Mouse (Mus musculus): ENCODE results near the gene Atg9b. TPM values are rescaled to one million over a fixed set of nuclear protein-coding genes. Genes with fewer than 3 reads are reported as not detected.
A peak's percentile ranks its signal among the peaks of the same experiment; 100 is the strongest.

The Atg9b gene
- polyA plus RNA-seq (2015; fragmentation: Nextera tagmentation; extraction: Ambion mirVana): 0.25 and 0.50 TPM in 2 replicates

DNA sequence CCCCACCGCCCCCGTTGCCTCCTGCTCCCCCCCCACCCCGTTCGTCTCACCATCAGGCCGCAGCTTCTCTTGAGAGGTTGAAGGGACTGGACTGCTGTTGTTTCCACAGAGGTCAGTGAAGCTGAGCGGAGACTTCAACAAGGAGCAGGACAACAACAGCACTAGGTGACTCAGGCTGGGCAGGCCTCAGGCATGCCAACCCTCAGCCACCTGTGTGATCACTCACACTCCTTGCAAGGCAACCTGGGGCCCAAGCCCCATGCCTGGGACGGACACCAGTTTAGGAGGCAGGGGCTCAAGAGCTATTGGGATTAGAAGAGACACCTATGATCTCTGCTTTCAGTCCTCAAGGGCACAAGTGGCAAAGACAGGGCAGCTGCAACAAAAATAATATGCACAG, at the start of gene Atg9b:
Gene Atg9b, minus strand, starts transcription at position 280 of the 400 bp plus-strand sequence.
- WGBS: 79% methylated on average over 7 of the region's 7 CpGs
- no peaks in the 10 kb centered on the region for H3K9me3 ChIP-seq
- H3K9ac ChIP-seq: no peak within 1 kb of the TSS
- H3K36me3 ChIP-seq: no peaks in the 10 kb centered on the region
- H3K4me1 ChIP-seq: peaks cover 15% of the 10 kb centered on the region
- no peak within 1 kb of the TSS for H3K27ac ChIP-seq
- no peak within 1 kb of the TSS for H3K4me3 ChIP-seq
- ATAC-seq (ENCODE audit: insufficient number of reproducible peaks, insufficient read depth, low FRiP score, low TSS enrichment, low read depth): no peak
- H3K27me3 ChIP-seq: peaks cover 30% of the 10 kb centered on the region
- H3K4me2 ChIP-seq: no peak within 1 kb of the TSS

DNA sequence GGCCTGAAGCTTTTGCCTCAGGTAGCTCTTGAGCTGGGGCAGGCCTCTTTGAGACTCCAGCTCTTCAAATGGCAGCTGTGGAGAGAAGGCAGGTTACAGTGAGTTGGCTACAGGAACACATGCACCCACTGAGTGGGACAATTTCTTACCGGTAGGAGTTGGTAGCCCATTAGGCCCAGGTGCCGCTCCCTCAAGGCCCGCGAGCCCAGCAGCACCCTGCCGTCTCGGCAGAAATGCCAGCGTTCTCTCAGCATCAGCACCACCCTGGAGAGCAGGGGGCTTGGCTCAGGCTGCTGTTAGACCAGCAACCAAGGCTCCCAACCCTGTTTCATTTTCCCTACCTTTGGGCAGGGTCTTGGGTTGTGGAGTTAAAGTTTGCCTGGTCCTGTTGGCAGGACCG, 49.2 kb upstream of the Atg9b start:
- H3K4me2 ChIP-seq: no peak overlapping the region
- H3K4me3 ChIP-seq: no peak overlapping the region
- 90% methylated on average over 8 of the region's 8 CpGs for WGBS
- H3K36me3 ChIP-seq: peaks cover 67% of the 10 kb centered on the region
- H3K9ac ChIP-seq: no peak overlapping the region
- H3K4me1 ChIP-seq: peaks cover 18% of the 10 kb centered on the region
- H3K27ac ChIP-seq: no peak overlapping the region
- ATAC-seq (ENCODE audit: insufficient number of reproducible peaks, insufficient read depth, low FRiP score, low TSS enrichment, low read depth): no peak
- no peaks in the 10 kb centered on the region for H3K9me3 ChIP-seq
- no peaks in the 10 kb centered on the region for H3K27me3 ChIP-seq

DNA sequence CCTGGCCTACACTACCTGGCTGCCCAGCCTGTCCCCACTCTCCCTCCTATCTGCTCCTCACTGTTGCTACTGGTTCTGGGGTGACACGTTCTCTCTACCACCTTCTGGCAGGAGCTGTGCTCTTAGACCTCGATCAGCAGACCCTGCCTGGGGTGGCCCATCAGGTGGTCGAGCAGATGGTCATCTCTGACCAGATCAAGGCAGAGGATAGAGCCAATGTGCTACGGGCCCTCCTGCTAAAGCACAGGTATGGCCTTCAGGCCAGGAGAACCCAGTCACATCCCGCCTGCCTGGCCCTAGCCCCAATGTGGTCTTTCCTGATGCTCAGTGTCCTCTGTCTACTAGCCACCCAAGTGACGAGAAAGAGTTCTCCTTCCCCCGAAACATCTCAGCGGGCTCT, 42.0 kb upstream of the Atg9b start:
- Histone ChIP-seq H3K4me3 (no peak overlapping the region), H3K27ac (no peak overlapping the region), H3K4me1 (peaks cover 2% of the 10 kb centered on the region; the same call in 1 of the 2 replicates), H3K27me3 (no peaks in the 10 kb centered on the region), H3K36me3 (peaks cover 91% of the 10 kb centered on the region), H3K9me3 (no peaks in the 10 kb centered on the region), H3K4me2 (no peak overlapping the region), H3K9ac (no peak overlapping the region)
- WGBS: 90% methylated on average over 8 of the region's 8 CpGs
- ATAC-seq (ENCODE audit: insufficient number of reproducible peaks, insufficient read depth, low FRiP score, low TSS enrichment, low read depth): no peak; the same call in 1 of the 2 replicates

DNA sequence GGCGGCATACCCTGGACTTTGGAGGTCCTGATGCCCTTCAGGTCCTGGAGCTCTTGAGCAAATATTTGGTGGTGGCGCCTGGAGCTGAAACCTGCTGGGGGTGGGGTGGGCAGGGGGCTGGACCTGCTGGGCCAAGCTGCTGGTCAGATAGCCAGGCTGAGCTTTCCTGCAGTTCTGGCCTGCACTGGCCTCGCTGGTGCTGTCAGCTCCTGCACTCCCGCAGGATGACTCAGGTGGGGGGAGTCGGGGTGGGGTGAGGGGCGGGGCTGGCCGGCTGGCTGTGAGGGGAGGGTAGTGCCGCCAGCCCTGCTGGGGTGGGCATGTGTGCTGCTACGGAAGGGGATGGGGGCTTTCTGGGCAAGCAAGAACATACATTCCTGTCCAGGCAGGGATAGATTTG, 36.7 kb upstream of the Atg9b start:
- H3K9me3 ChIP-seq: no peaks in the 10 kb centered on the region
- no peaks in the 10 kb centered on the region for H3K27me3 ChIP-seq
- H3K36me3 ChIP-seq: peaks cover 46% of the 10 kb centered on the region
- H3K4me2 ChIP-seq: peak overlapping the region; percentile 85
- peak overlapping the region; percentile 28; the same call in 1 of the 2 replicates for H3K27ac ChIP-seq
- no peak overlapping the region; the same call in 1 of the 2 replicates for H3K9ac ChIP-seq
- peak overlapping the region; percentile 19; the same call in 1 of the 2 replicates for H3K4me3 ChIP-seq
- peaks cover 41% of the 10 kb centered on the region for H3K4me1 ChIP-seq
- no peak for ATAC-seq (ENCODE audit: insufficient number of reproducible peaks, insufficient read depth, low FRiP score, low TSS enrichment, low read depth)
- WGBS: 18% methylated on average over 9 of the region's 9 CpGs

DNA sequence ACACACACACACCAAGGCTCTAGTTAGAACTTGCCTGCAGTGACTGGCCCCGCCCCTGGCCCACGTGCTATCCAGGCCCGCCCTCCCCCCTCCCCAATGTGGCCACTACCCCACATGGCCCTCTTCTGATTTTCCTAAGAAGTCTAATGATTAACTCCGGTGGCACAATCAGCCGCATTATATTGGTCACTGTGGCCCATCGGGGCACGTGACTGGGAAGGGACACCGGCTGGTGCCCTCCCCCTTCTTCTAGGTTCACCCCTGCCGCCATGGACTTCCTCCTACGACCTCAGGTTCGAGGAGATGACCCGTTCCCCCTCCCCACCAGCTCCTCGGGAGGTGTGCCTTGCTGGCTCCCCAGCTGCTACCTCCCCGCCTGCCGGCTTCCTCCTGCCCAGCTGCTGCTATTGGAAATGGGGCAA, 36.0 kb upstream of the Atg9b start:
- Histone ChIP-seq H3K4me1 (peaks cover 42% of the 10 kb centered on the region), H3K36me3 (peaks cover 40% of the 10 kb centered on the region), H3K27me3 (no peaks in the 10 kb centered on the region), H3K27ac (peak overlapping the region; percentile 28; the same call in 1 of the 2 replicates), H3K4me2 (peak overlapping the region; percentile 85), H3K9me3 (no peaks in the 10 kb centered on the region), H3K9ac (0 out of 2 replicates have a peak overlapping the region, but pooled peaks have one; percentile 85), H3K4me3 (peak overlapping the region; percentile 19)
- ATAC-seq (ENCODE audit: insufficient number of reproducible peaks, insufficient read depth, low FRiP score, low TSS enrichment, low read depth): no peak
- 8% methylated on average over 15 of the region's 15 CpGs for WGBS

DNA sequence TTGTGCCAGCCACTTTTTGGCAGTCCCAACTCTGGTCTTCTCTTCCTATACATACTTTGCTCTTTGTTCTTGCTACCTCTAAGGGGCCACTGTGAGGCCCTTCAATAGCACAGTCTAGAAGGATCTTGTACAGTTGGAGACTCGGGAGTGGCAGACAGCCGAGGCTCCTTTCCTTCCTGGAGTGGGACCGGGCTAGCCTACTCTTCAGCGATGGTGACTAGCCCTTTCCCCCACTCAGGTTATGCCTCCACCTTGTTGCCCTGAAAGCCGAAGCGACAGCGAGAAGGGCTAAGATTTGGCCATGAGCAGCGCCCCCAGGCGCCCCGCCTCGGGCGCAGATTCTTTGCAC, 35.3 kb upstream of the Atg9b start:
- 0 out of 2 replicates have a peak overlapping the region, but pooled peaks have one; percentile 44 for H3K27ac ChIP-seq
- peak overlapping the region; percentile 71 for H3K4me3 ChIP-seq
- no peak for ATAC-seq (ENCODE audit: insufficient number of reproducible peaks, insufficient read depth, low FRiP score, low TSS enrichment, low read depth)
- no peaks in the 10 kb centered on the region for H3K27me3 ChIP-seq
- 14% methylated on average over 12 of the region's 12 CpGs for WGBS
- peak overlapping the region; percentile 85 for H3K4me2 ChIP-seq
- H3K9me3 ChIP-seq: no peaks in the 10 kb centered on the region
- peak overlapping the region; percentile 85 for H3K9ac ChIP-seq
- H3K36me3 ChIP-seq: peaks cover 33% of the 10 kb centered on the region
- H3K4me1 ChIP-seq: peaks cover 50% of the 10 kb centered on the region

DNA sequence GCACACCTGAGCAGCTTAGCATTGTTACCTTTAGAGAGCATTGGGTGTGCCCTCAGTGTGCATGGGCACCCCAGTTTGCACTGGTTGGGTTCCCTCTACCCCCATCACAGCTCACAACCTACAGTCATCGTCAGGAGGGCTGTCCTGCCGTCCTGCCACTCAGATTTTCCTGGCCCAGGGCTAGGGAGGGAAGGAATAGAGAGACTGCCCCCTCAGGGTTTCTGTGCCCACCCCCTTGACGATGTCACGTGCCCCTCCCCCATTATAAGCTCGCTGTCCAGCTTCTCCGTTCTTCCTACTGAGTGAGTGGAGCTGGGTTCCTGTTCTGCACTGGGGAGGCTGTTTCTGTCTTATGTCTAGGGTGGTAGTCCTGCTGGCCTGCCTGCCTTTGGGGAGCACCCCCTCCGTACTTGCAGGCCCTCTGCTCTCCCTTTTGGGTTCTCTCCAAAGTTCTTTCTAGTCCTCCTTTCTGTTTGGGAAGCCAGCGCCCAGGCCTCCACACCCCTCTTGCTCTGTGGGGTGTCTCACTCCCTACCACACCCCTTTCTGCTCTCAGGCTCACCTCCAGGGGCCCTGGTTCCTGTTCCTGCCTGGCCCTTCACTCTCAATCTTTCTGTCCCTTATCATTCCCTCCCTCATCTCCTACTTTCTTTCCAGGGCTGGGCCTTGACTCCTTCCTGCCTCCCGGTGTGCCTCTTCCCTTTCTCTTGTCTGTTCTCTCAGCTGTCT, 34.8 kb upstream of the Atg9b start:
- WGBS: 10% methylated on average over 9 of the region's 9 CpGs
- H3K4me1 ChIP-seq: peaks cover 52% of the 10 kb centered on the region

DNA sequence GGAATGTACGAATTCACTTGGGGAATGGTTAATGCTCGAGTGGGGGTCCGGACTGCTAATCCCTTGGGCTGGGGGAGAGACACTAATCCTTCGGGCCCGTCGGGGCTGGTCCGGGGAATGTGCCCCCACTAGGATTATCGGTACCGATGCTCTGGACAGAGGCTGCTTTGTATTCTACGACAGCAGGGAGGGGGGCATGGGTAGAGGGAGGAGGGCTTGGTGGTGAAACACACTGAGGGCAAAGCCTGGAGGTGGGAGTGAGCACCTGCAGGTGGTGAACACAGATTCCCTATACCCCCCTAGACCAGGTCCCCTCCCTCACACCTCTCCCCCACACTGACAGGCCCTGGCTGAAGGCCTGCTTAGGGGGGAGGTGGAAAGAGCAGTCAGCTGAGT, 34.1 kb upstream of the Atg9b start:
- H3K4me1 ChIP-seq: peaks cover 52% of the 10 kb centered on the region
- peak overlapping the region; percentile 71 for H3K4me3 ChIP-seq
- peaks cover 30% of the 10 kb centered on the region for H3K36me3 ChIP-seq
- no peaks in the 10 kb centered on the region for H3K27me3 ChIP-seq
- H3K9ac ChIP-seq: peak overlapping the region; percentile 85
- H3K4me2 ChIP-seq: peak overlapping the region; percentile 85
- H3K27ac ChIP-seq: peak overlapping the region; percentile 92
- ATAC-seq (ENCODE audit: insufficient number of reproducible peaks, insufficient read depth, low FRiP score, low TSS enrichment, low read depth): no peak
- H3K9me3 ChIP-seq: no peaks in the 10 kb centered on the region
- WGBS: 2% methylated on average over 10 of the region's 10 CpGs

More for the DNA sequence above, 34.8 kb upstream of the Atg9b start:
- H3K4me2 ChIP-seq: peak overlapping the region; percentile 85
- ATAC-seq (ENCODE audit: insufficient number of reproducible peaks, insufficient read depth, low FRiP score, low TSS enrichment, low read depth): no peak
- 0 out of 2 replicates have a peak overlapping the region, but pooled peaks have one; percentile 44 for H3K27ac ChIP-seq
- H3K27me3 ChIP-seq: no peaks in the 10 kb centered on the region
- peak overlapping the region; percentile 85 for H3K9ac ChIP-seq
- peaks cover 30% of the 10 kb centered on the region for H3K36me3 ChIP-seq
- peak overlapping the region; percentile 71 for H3K4me3 ChIP-seq
- no peaks in the 10 kb centered on the region for H3K9me3 ChIP-seq

DNA sequence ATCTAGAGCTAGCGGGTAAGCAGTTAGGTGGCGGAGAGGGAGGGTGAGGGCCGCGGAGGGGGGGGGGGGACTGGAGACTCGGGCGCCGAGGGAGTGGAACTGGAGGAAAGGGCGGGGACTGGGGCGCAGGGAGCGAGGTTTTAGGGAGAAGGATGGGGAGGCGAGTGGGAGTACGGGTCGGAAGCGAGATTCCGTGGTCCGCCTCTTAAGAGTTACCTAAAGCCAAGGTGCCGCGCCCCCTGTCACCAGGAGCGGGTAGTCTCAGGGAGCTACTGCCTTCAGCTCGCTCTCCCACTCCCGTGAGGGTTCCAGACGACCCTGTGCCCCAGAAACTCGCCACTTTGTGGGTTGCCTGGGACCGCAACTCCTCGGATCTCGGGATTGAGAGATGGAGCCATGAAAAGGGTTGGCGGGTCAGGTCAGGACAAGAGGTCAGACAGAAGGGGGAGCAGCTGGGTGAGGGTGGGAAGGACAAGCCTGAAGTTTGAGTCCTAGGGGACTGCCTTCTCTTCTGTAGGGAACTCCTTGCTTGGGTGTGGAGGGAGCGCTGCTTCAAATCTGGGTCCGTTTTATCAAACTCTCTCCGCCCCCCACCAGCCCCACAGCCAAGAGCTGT, 33.6 kb upstream of the Atg9b start:
- WGBS: under 1% methylated on average over 30 of the region's 30 CpGs
- peak overlapping the region; percentile 85 for H3K4me2 ChIP-seq
- no peaks in the 10 kb centered on the region for H3K27me3 ChIP-seq
- ATAC-seq (ENCODE audit: insufficient number of reproducible peaks, insufficient read depth, low FRiP score, low TSS enrichment, low read depth): peak; percentile 27; the same call in 1 of the 2 replicates
- peak overlapping the region; percentile 71 for H3K4me3 ChIP-seq
- peak overlapping the region; percentile 92 for H3K27ac ChIP-seq
- H3K9ac ChIP-seq: peak overlapping the region; percentile 85
- peaks cover 52% of the 10 kb centered on the region for H3K4me1 ChIP-seq
- no peaks in the 10 kb centered on the region for H3K9me3 ChIP-seq
- peaks cover 30% of the 10 kb centered on the region for H3K36me3 ChIP-seq

DNA sequence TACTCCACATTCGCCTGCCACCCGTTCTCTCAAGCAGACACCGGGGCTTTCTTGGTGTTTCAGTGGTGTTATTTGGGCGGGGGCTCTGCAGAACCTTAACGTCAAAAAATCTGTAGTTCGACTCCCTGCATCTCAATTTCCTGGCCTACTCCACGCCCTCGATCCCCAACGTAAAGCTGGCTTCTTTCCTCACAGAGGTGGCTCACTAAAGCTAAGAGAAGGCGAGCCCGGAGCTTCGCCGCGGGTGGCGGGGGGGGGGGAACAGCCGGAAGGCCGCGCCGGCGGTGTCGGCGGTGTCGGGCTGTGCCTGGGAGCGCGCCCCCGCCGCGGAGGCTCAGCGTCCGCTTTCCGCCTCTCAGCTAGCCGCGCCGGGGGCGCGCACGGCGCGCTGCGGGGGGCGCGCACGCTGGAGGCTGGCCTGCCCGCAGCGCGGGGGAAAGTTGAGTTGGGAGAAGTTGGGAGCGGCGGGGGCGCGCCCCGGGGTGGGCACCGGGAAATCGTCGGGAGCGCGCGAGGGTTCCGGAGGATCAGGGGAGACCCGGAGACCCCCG, 33.0 kb upstream of the Atg9b start:
- no peaks in the 10 kb centered on the region for H3K27me3 ChIP-seq
- H3K4me1 ChIP-seq: peaks cover 52% of the 10 kb centered on the region
- no peak for ATAC-seq (ENCODE audit: insufficient number of reproducible peaks, insufficient read depth, low FRiP score, low TSS enrichment, low read depth)
- H3K4me2 ChIP-seq: peak overlapping the region; percentile 85
- H3K36me3 ChIP-seq: peaks cover 30% of the 10 kb centered on the region
- under 1% methylated on average over 56 of the region's 60 CpGs for WGBS
- peak overlapping the region; percentile 92 for H3K27ac ChIP-seq
- no peaks in the 10 kb centered on the region for H3K9me3 ChIP-seq
- H3K4me3 ChIP-seq: peak overlapping the region; percentile 71
- peak overlapping the region; percentile 85 for H3K9ac ChIP-seq

DNA sequence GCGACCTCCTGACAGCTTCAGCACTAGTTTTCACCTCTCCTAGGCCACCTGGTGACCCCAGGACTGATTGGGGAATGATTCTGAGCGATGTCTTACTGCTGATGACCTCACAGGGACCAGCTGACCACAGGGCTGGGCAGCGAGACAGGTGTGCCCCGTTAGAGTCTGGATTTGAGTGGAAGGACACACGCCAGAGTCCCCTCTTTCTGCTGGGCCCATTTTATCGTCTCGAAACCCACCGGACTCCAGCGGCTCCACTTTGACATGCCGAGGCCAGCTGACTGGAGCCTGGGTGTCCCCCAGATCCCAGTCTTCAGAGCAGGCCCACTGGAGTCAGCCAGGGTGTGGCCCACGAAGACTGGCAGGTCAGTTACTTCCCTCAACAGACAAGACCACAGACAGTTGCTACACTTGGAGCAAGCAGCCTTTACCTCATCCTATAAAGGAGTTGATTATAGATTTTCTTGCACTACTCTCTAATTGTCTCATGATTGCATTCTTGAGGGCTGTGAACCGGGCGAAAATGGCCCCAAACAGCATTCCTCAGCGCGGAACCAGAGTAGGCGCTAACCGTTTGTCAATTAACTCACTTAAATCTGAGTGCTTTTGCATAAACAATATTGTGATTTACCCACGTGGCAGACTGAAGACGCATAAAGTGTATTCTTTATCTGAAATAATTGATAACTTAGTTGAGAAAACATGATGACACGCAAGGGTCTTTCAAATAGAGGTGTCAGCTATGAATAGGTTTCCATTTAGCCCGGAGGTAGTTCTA, 32.2 kb upstream of the Atg9b start:
- Histone ChIP-seq H3K27me3 (no peaks in the 10 kb centered on the region), H3K36me3 (peaks cover 30% of the 10 kb centered on the region), H3K9me3 (no peaks in the 10 kb centered on the region), H3K4me3 (peak overlapping the region; percentile 71), H3K27ac (peak overlapping the region; percentile 92), H3K9ac (peak overlapping the region; percentile 85), H3K4me1 (peaks cover 55% of the 10 kb centered on the region), H3K4me2 (peak overlapping the region; percentile 85)
- WGBS: 10% methylated on average over 21 of the region's 21 CpGs
- ATAC-seq (ENCODE audit: insufficient number of reproducible peaks, insufficient read depth, low FRiP score, low TSS enrichment, low read depth): no peak
